ENCODE assay signal across 8 mouse cellular contexts in the genomic region with DNA sequence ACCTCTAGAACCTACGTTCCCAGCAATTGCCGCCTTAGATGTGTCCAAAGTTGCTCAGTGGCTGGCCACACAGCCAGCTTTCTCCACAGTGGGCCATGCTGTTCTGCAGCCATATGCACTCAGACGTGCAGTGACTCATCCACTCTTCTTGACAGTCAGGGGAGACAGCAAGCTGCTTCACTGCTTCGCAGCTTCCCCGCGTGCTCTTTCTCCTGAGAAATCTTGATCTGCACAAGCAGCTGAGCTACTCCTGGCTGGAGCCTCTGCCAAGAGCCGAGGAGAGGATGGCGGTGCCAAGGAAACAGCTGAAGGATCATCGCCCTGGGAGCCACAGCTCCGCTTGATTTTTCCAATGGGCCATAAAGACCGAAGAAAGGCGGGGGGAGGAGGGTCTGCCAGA.
DNase-seq lines count a peak whose midpoint lies in the region.

No protein-coding gene starts in this region.

- DNase-seq in layer of hippocampus, adult 18-20 months (ENCODE audit: low spot score in 2 of 2), result peak; percentile 28 to 30
- DNase-seq in layer of hippocampus, postnatal 10 days (ENCODE audit: low spot score in 2 of 2), result no peak
- DNase-seq in frontal cortex, postnatal 14 days (ENCODE audit: low spot score in 2 of 2), result peak; percentile 38 to 56
- DNase-seq in layer of hippocampus, adult 9-11 months, result peak; percentile 70
- DNase-seq in right cerebral cortex, postnatal 25 days, result peak; percentile 70
- no peak for DNase-seq in thymus, postnatal 14 days
- no peak for DNase-seq in spleen, postnatal 4 days (ENCODE audit: low spot score in 2 of 2)
- no peak for DNase-seq in urinary bladder, adult 2 months (ENCODE audit: low spot score)

Comparison
In these comparisons a context has a peak if more than half of its experiments do, and no peak if none do; other contexts are left out.
1. DNase-seq: peak in layer of hippocampus, adult 18-20 months (2 of 2), frontal cortex, postnatal 14 days (2 of 2), layer of hippocampus, adult 9-11 months (single experiment) and right cerebral cortex, postnatal 25 days (single experiment); none in layer of hippocampus, postnatal 10 days (0 of 2), thymus, postnatal 14 days (single experiment), spleen, postnatal 4 days (0 of 2) and urinary bladder, adult 2 months (single experiment).